Mouse (Mus musculus): ENCODE measurements at regions not wholly inside any gene's neighbourhood (a gene's known extent, or its start where the extent isn't known, plus 50 kb on each side); places are given as distances from the start of the nearest gene placed in this dataset.
"Not testable (repeated sequence)": the region's sequence is repeated elsewhere in the genome, so short reads cannot be mapped to it uniquely, and the experiment has no call there.

DNA sequence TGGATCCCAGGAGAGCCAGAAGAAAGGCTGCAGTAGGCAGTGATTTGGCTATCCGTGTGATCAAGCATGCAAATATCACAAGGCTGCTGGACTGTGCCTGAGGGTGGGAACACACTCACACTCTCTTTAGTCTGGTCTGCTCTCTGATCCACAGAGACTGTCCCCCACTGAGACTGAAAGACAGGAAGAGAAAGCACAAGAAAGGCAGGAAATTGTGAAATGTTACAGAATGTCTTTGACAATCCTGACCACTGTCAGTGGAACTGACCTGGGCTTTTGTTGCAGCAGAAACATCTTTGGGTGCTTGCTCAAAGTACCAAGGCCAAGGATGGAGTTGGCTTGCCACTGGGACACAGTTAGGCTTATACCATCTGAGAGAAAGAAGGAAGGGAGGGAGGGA, 52.3 kb upstream of the Gpd2 start:
- no peaks in the 10 kb centered on the region for H3K9me3 ChIP-seq (replicated peaks)
- no peak overlapping the region; the same call in 1 of the 2 replicates for H3K4me2 ChIP-seq
- H3K9ac ChIP-seq, result no peak overlapping the region
- no peak overlapping the region for H3K27ac ChIP-seq (ENCODE audit: poor library complexity, severe bottlenecking)
- H3K4me1 ChIP-seq (replicated peaks), result no peaks in the 10 kb centered on the region
- H3K27me3 ChIP-seq (replicated peaks), result no peaks in the 10 kb centered on the region
- no peak for ATAC-seq (ENCODE audit: insufficient number of reproducible peaks, low FRiP score)
- H3K36me3 ChIP-seq, result no peaks in the 10 kb centered on the region
- H3K4me3 ChIP-seq, result no peak overlapping the region
- WGBS, result 29% methylated on average over 1 of the region's 1 CpGs

- not testable (repeated sequence) for ATAC-seq (ENCODE audit: insufficient number of reproducible peaks, low FRiP score); H3K4me3 ChIP-seq; H3K27me3 ChIP-seq (replicated peaks); H3K27ac ChIP-seq (ENCODE audit: poor library complexity, severe bottlenecking); H3K9ac ChIP-seq; H3K4me1 ChIP-seq (replicated peaks); H3K36me3 ChIP-seq; H3K4me2 ChIP-seq; H3K9me3 ChIP-seq (replicated peaks)
- 61% methylated on average over 3 of the region's 3 CpGs for WGBS
Observed at GRCm38 (mm10) chr2:57183108-57183507, 54.3 kb upstream of the Gpd2 start.

GRCm38 (mm10) chr2:57181692-57182541, 55.5 kb upstream of the Gpd2 start:
- Histone ChIP-seq H3K27me3 (replicated peaks) (no peaks in the 10 kb centered on the region), H3K4me2 (peak overlapping the region; percentile 64), H3K9me3 (replicated peaks) (no peaks in the 10 kb centered on the region), H3K9ac (peak overlapping the region; percentile 76), H3K36me3 (no peaks in the 10 kb centered on the region), H3K4me1 (replicated peaks) (no peaks in the 10 kb centered on the region), H3K4me3 (peak overlapping the region; percentile 75), H3K27ac (ENCODE audit: poor library complexity, severe bottlenecking) (peak overlapping the region; percentile 92)
- WGBS, result 1% methylated on average over 37 of the region's 37 CpGs
- ATAC-seq (ENCODE audit: insufficient number of reproducible peaks, low FRiP score), result peak; percentile 97

GRCm38 (mm10) chr2:57181350-57181691, 56.1 kb upstream of the Gpd2 start:
- Histone ChIP-seq H3K4me3 (peak overlapping the region; percentile 75), H3K4me2 (peak overlapping the region; percentile 64), H3K36me3 (no peaks in the 10 kb centered on the region), H3K9me3 (replicated peaks) (no peaks in the 10 kb centered on the region), H3K27me3 (replicated peaks) (no peaks in the 10 kb centered on the region), H3K27ac (ENCODE audit: poor library complexity, severe bottlenecking) (peak overlapping the region; percentile 92; the same call in 1 of the 2 replicates), H3K4me1 (replicated peaks) (no peaks in the 10 kb centered on the region), H3K9ac (peak overlapping the region; percentile 76)
- 30% methylated on average over 4 of the region's 4 CpGs for WGBS
- no peak for ATAC-seq (ENCODE audit: insufficient number of reproducible peaks, low FRiP score)

DNA sequence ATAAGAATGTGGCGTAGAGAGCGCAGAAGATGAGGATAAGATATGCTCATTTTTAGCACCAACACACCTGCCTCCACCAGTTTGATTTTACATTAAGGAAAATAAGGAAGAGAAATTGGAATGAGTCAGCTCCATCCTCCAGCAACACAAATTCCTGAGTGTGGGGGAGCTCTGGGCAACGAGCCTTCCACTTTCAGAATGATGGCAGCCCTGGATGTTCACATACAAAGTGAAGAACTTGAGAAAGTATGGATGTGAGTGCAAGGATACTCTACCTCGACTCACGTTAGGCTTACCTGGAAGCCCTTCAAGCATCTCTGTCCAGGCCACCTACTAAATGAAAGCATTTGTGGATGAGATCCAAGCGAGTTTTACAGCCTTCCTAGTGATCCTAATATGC, 54.3 kb upstream of the Nr4a2 start:
- Histone ChIP-seq H3K27ac (ENCODE audit: poor library complexity, severe bottlenecking) (no peak overlapping the region), H3K4me1 (replicated peaks) (no peaks in the 10 kb centered on the region), H3K27me3 (replicated peaks) (no peaks in the 10 kb centered on the region), H3K4me2 (no peak overlapping the region), H3K9ac (no peak overlapping the region), H3K36me3 (no peaks in the 10 kb centered on the region), H3K4me3 (no peak overlapping the region), H3K9me3 (replicated peaks) (no peaks in the 10 kb centered on the region)
- no peak for ATAC-seq (ENCODE audit: insufficient number of reproducible peaks, low FRiP score)
- 75% methylated on average over 6 of the region's 6 CpGs for WGBS

DNA sequence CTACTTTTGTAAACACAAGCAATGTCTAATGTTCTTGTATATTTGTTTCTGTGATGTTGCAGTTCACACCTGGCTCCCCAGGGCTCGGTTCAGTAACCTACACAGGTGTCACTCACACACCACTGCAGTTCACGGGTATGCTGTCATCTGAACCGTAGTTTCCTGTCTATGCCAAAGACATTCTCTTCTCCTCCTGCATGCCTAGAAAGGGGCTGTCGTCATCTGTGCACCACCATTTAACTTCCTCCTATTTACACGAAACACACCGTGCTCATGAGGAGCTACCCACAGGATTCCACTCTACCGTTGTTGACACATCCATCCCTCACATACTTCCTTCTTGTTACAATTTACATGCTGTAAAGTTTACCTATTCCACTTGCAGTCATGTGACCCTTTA, 52.7 kb upstream of the Nr4a2 start:
- no peak overlapping the region for H3K27ac ChIP-seq (ENCODE audit: poor library complexity, severe bottlenecking)
- H3K36me3 ChIP-seq, result no peaks in the 10 kb centered on the region
- H3K4me3 ChIP-seq, result no peak overlapping the region
- no peaks in the 10 kb centered on the region for H3K9me3 ChIP-seq (replicated peaks)
- H3K4me2 ChIP-seq, result no peak overlapping the region
- no peak overlapping the region for H3K9ac ChIP-seq
- no peaks in the 10 kb centered on the region for H3K27me3 ChIP-seq (replicated peaks)
- WGBS, result 88% methylated on average over 7 of the region's 7 CpGs
- no peak for ATAC-seq (ENCODE audit: insufficient number of reproducible peaks, low FRiP score)
- H3K4me1 ChIP-seq (replicated peaks), result no peaks in the 10 kb centered on the region

DNA sequence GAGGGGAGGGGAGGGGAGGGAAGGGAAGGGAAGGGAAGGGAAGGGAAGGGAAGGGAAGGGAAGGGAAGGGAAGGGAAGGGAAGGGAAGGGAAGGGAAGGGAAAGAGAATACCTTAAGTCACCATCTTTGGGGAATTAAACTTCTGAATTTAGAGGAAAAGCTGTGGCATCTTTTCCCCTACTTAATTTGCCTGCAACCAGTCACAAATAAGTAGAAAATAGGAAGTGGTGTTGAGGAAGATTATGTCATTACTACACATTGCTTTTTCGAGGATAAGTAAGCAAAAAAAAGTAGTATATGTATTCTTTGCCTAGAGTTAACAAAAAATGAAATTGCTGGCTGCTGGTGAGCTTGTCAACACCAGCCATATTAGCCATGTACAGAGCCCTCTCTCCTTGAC, 51.4 kb upstream of the Nr4a2 start:
- no peak for ATAC-seq (ENCODE audit: insufficient number of reproducible peaks, low FRiP score)
- Histone ChIP-seq H3K4me3 (no peak overlapping the region), H3K9me3 (replicated peaks) (no peaks in the 10 kb centered on the region), H3K27ac (ENCODE audit: poor library complexity, severe bottlenecking) (no peak overlapping the region), H3K4me2 (no peak overlapping the region), H3K27me3 (replicated peaks) (no peaks in the 10 kb centered on the region), H3K9ac (no peak overlapping the region), H3K36me3 (no peaks in the 10 kb centered on the region), H3K4me1 (replicated peaks) (no peaks in the 10 kb centered on the region)
- WGBS, result 48% methylated on average over 1 of the region's 1 CpGs

Measured in heart, embryonic 12.5 days (tissue).